Mouse (Mus musculus): ENCODE data around the gene Dolk. TPM values are rescaled to one million over a fixed set of nuclear protein-coding genes. Genes with fewer than 3 reads are reported as not detected.
A peak's percentile ranks its signal among the peaks of the same experiment; 100 is the strongest.

Gene Dolk
- polyA plus RNA-seq, 1 experiment from 2014 or later: 39.4 TPM

DNA sequence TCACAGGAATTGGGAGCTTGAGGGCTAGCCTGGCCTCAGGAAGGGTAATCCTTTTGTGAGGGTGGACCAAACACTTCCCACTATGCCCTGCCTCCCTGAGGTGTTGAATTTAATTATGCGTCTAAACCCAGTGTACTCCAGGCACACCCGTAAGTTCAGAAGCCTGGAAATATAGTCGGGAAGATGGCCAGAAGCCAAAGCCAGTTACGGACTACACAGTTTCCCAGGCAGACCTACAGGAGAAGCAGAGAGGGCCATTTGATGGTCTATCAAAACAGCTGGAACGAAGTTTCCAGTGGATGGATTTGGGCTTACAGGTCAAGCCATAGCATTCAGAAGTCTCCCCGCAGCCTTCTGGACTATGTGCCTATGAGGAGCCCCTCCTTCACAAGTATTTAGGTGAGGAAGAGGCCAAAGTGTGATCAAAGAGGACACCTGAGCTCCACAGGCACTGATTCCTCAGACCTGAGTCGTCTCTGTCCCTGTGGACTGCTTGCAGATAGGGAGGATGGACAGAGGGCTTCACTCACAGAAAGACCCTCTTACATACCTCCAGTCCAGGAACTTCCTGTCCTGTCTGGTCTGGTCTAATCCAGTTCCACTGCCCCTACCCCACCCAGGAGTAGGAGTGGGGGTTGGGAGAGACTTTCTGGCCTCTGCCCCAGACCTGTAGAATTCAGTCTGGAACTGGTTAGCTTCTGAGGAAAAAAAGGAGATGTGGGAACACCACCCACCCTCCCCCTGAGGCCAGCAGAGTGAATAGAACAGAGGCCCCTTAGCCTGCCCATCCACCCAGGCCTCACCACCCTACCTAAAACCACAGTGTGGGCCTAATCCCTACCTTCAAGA is 21.2 kb downstream of the Dolk start:
- H3K4me1 ChIP-seq (ENCODE audit: control insufficient read depth, insufficient read depth, low read length): peaks cover 6% of the 10 kb centered on the region; the same call in 1 of the 2 replicates
- peaks cover 22% of the 10 kb centered on the region for H3K36me3 ChIP-seq (ENCODE audit: control insufficient read depth, insufficient read depth, low read length)
- H3K27ac ChIP-seq (ENCODE audit: low read depth, low read length): no peak overlapping the region
- no peak overlapping the region for H3K4me3 ChIP-seq (ENCODE audit: low read depth, low read length)
- H3K4me2 ChIP-seq (ENCODE audit: low read depth, low read length): no peak overlapping the region
- H3K9me3 ChIP-seq (ENCODE audit: control insufficient read depth, low read length): no peaks in the 10 kb centered on the region
- no peak for ATAC-seq (ENCODE audit: low read depth)
- WGBS: 81% methylated on average over 7 of the region's 7 CpGs
- no peak overlapping the region for H3K9ac ChIP-seq (replicated peaks; ENCODE audit: low read depth, low read length)
- no peaks in the 10 kb centered on the region for H3K27me3 ChIP-seq (ENCODE audit: control insufficient read depth, insufficient read depth, low read length)

DNA sequence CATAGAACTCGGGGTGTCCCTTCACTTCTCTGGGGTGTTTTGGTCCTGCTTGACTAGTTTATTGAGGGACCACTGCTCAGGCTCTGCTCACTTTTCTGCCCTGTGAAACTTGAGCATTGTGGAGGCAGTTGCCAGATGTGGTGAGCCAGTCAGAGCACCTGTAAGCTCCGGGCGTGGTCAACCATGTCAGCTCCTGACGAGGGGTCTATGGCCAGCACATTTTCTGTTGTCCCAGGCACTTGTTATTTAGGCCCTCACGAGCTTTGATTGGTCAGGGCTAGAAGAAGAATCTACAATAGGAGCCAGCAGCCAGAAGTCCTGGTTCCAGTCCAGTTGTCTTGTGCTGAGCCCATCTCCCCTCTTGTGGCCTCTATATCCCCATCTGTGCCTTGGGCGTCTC is 22.3 kb downstream of the Dolk start:
- no peak for ATAC-seq (ENCODE audit: low read depth)
- Histone ChIP-seq H3K4me2 (ENCODE audit: low read depth, low read length) (no peak overlapping the region), H3K4me1 (ENCODE audit: control insufficient read depth, insufficient read depth, low read length) (peaks cover 6% of the 10 kb centered on the region; the same call in 1 of the 2 replicates), H3K9ac (replicated peaks; ENCODE audit: low read depth, low read length) (no peak overlapping the region), H3K27me3 (ENCODE audit: control insufficient read depth, insufficient read depth, low read length) (no peaks in the 10 kb centered on the region), H3K9me3 (ENCODE audit: control insufficient read depth, low read length) (no peaks in the 10 kb centered on the region), H3K4me3 (ENCODE audit: low read depth, low read length) (no peak overlapping the region), H3K27ac (ENCODE audit: low read depth, low read length) (no peak overlapping the region), H3K36me3 (ENCODE audit: control insufficient read depth, insufficient read depth, low read length) (peaks cover 25% of the 10 kb centered on the region)
- WGBS: 94% methylated on average over 6 of the region's 6 CpGs

DNA sequence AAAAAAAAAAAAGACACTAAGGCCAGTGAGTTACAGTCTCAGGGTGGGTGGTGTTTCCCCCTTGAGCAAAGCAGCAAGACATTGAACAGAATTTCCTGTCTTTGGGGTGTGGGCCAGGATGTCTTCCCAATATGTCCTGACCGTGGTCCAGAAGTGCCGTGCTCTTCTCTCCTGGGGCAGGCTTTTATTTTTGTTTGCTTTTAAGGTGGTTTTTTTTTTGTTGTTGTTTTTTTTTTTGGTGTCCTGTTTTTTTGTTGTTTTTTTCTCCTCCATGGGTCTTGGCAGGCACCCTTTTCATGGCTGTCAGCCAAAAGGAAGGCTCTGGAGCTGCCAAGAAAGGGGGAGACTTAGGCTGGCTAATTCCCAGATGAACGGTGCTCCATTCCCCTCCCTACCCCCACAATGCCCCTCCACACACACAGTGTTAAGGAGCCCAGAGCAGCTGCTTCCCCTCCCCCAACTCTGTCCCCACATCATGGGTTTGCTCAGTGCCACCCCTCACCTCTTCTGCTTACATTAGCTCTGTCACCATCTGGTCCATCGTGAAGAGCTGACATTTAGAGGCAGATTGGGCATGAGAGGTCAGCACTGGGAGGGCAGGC is 23.2 kb downstream of the Dolk start:
- no peak overlapping the region for H3K9ac ChIP-seq (replicated peaks; ENCODE audit: low read depth, low read length)
- H3K27ac ChIP-seq (ENCODE audit: low read depth, low read length): no peak overlapping the region
- peaks cover 6% of the 10 kb centered on the region; the same call in 1 of the 2 replicates for H3K4me1 ChIP-seq (ENCODE audit: control insufficient read depth, insufficient read depth, low read length)
- H3K36me3 ChIP-seq (ENCODE audit: control insufficient read depth, insufficient read depth, low read length): peaks cover 31% of the 10 kb centered on the region
- no peak overlapping the region for H3K4me3 ChIP-seq (ENCODE audit: low read depth, low read length)
- WGBS: 43% methylated on average over 4 of the region's 4 CpGs
- peak; percentile 80 for ATAC-seq (ENCODE audit: low read depth)
- H3K9me3 ChIP-seq (ENCODE audit: control insufficient read depth, low read length): no peaks in the 10 kb centered on the region
- H3K27me3 ChIP-seq (ENCODE audit: control insufficient read depth, insufficient read depth, low read length): no peaks in the 10 kb centered on the region
- no peak overlapping the region for H3K4me2 ChIP-seq (ENCODE audit: low read depth, low read length)

DNA sequence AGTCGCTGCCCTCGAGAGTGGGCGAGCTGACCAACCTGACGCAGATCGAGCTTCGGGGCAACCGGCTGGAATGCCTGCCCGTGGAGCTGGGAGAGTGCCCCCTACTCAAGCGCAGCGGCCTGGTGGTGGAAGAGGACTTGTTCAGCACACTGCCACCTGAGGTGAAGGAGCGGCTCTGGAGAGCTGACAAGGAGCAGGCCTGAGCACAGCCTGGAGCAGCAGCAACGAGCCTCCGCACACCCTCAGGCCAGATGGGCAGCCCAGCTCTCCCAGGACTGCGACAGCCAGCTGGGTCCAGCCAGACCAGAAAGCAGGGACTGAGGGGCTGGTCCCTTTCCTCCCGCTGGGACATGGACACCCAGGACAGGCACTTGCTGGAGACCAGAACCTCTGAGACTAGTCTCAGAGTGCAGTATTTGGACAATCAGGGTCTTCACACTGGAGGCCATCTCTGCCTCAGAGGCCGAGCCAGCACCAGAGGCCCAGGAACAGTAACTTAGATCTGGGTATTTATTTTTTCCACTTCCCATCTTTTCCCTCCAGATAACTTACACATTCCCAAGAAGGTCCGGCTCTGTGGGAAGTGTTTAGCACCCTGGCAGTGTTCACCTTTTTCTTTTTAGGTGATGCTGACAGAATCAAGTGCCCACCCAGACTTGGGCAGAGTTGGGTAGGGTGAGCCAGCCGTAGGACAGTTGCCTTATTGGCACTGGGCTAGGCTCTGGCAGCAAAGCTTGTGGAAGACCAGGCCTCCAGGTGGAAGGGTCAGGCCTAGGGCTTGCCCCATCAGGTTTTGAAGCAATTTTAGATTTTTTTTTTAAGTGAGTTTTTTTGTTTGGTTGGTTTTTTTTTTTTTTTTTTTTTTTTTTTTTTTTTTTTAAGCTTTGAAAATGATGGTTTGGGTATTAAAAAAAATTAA is 24.0 kb downstream of the Dolk start:
- 86% methylated on average over 18 of the region's 18 CpGs for WGBS
- no peak overlapping the region for H3K4me3 ChIP-seq (ENCODE audit: low read depth, low read length)
- H3K36me3 ChIP-seq (ENCODE audit: control insufficient read depth, insufficient read depth, low read length): peaks cover 38% of the 10 kb centered on the region
- H3K4me1 ChIP-seq (ENCODE audit: control insufficient read depth, insufficient read depth, low read length): peaks cover 6% of the 10 kb centered on the region; the same call in 1 of the 2 replicates
- ATAC-seq (ENCODE audit: low read depth): no peak
- H3K9me3 ChIP-seq (ENCODE audit: control insufficient read depth, low read length): no peaks in the 10 kb centered on the region
- H3K27me3 ChIP-seq (ENCODE audit: control insufficient read depth, insufficient read depth, low read length): no peaks in the 10 kb centered on the region
- H3K9ac ChIP-seq (replicated peaks; ENCODE audit: low read depth, low read length): no peak overlapping the region
- no peak overlapping the region for H3K4me2 ChIP-seq (ENCODE audit: low read depth, low read length)
- no peak overlapping the region for H3K27ac ChIP-seq (ENCODE audit: low read depth, low read length)

DNA sequence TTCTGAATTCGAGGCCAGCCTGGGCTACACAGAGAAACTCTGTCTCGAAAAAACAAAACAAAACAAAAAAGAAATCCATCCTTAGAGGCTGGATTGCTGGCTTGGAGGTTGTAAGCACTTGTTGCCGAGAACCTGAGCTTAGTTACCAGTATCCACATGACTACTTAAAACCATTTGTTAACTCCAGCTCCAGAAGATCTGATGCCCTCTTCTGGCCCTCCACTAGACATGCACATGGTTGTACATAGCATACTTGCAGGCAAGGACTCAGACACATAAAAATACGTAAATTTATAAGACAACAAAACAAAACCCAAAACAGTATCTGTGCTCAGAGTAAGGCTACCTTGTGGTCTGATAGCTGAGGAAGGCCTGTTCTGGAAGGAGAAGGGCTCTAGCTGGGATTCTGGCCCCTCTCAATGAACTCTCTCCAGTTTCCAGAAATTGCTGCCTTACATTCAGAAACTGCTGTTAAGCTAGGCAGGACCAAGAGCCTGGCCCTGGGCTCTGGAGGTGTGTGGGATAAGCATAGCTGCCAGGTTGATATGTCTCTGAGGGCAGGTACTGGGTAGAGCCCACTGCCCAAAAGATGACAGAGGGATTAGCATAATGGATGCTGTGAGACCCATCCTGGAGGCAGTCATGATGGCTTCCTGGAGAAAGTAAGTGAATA is 24.9 kb downstream of the Dolk start:
- Histone ChIP-seq H3K9ac (replicated peaks; ENCODE audit: low read depth, low read length) (no peak overlapping the region), H3K4me1 (ENCODE audit: control insufficient read depth, insufficient read depth, low read length) (peaks cover 6% of the 10 kb centered on the region; the same call in 1 of the 2 replicates), H3K4me2 (ENCODE audit: low read depth, low read length) (no peak overlapping the region), H3K27ac (ENCODE audit: low read depth, low read length) (no peak overlapping the region), H3K27me3 (ENCODE audit: control insufficient read depth, insufficient read depth, low read length) (no peaks in the 10 kb centered on the region), H3K9me3 (ENCODE audit: control insufficient read depth, low read length) (no peaks in the 10 kb centered on the region), H3K4me3 (ENCODE audit: low read depth, low read length) (no peak overlapping the region), H3K36me3 (ENCODE audit: control insufficient read depth, insufficient read depth, low read length) (peaks cover 48% of the 10 kb centered on the region)
- ATAC-seq (ENCODE audit: low read depth): no peak
- WGBS: 94% methylated on average over 4 of the region's 4 CpGs

DNA sequence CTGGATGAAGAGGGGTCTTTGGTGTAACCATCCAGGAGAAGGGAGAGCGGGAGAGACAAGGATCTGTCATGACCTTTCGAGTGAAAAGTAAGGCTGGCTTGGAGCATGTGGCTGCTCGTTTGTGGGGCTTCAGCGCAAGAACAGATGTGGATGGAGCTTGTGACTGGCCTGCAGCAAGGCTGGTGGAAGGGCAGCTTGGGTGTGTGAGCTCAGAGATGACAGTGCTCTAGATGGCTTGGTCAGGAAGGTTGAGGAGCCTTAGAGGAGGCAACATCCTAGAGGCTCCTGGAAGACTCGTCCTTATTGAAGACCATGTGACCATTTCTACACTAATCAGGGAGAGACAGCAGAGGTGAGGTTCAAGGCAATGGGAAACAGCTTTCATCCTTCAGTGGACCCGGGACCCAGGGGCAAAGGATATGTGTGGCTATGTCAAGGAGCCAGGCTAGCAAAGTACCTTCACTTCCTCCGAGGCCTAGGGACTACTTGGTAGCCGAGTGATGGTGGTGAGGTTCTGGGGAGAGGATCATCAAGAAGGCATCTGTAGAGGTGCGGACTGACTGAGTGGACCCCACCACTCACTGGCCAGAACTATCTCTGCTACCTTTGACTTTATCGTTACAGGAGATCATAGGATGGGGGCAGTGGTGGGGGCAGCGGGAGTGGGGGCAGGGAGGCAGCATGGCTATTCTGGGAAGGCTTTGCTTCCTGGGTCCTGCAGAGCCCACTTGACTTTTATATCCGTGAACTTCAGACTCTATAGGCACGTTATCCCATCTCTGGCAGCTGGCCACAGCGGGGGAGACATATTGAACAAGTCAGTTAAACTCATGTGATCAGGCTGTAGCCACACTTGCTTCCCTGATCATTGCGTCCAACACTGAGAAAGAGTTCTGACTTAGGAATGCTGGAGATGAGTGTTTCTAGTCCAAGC is 26.7 kb downstream of the Dolk start:
- no peak overlapping the region for H3K4me2 ChIP-seq (ENCODE audit: low read depth, low read length)
- 91% methylated on average over 15 of the region's 15 CpGs for WGBS
- H3K4me1 ChIP-seq (ENCODE audit: control insufficient read depth, insufficient read depth, low read length): 0 out of 2 replicates have a peak, but pooled peaks cover 3% of the 10 kb centered on the region
- no peaks in the 10 kb centered on the region for H3K9me3 ChIP-seq (ENCODE audit: control insufficient read depth, low read length)
- no peak overlapping the region for H3K9ac ChIP-seq (replicated peaks; ENCODE audit: low read depth, low read length)
- peaks cover 61% of the 10 kb centered on the region for H3K36me3 ChIP-seq (ENCODE audit: control insufficient read depth, insufficient read depth, low read length)
- H3K27me3 ChIP-seq (ENCODE audit: control insufficient read depth, insufficient read depth, low read length): no peaks in the 10 kb centered on the region
- ATAC-seq (ENCODE audit: low read depth): no peak
- H3K27ac ChIP-seq (ENCODE audit: low read depth, low read length): no peak overlapping the region
- H3K4me3 ChIP-seq (ENCODE audit: low read depth, low read length): no peak overlapping the region

DNA sequence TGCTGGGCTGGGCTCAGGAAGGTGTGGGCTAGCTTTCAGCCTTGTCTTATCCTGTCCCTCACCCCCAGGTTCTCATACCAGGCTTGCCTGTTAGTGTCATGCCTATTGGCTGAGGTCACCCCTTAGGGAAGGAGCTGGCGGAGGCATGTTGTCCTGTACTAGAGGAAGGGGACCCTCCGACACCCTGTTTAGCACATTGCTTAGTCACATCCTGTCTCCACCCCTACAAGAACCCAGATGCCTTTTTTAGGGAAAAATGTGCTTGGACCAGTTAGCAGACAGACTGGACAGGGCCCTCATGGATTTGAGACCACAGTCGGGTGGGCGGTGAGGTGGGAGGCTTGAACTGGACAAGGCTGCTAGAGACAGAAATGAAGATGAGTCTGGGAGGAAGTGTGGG is 27.5 kb downstream of the Dolk start:
- WGBS: 97% methylated on average over 4 of the region's 4 CpGs
- ATAC-seq (ENCODE audit: low read depth): no peak
- Histone ChIP-seq H3K4me3 (ENCODE audit: low read depth, low read length) (no peak overlapping the region), H3K36me3 (ENCODE audit: control insufficient read depth, insufficient read depth, low read length) (peaks cover 57% of the 10 kb centered on the region), H3K27me3 (ENCODE audit: control insufficient read depth, insufficient read depth, low read length) (no peaks in the 10 kb centered on the region), H3K9me3 (ENCODE audit: control insufficient read depth, low read length) (no peaks in the 10 kb centered on the region), H3K27ac (ENCODE audit: low read depth, low read length) (no peak overlapping the region), H3K9ac (replicated peaks; ENCODE audit: low read depth, low read length) (no peak overlapping the region), H3K4me1 (ENCODE audit: control insufficient read depth, insufficient read depth, low read length) (0 out of 2 replicates have a peak, but pooled peaks cover 3% of the 10 kb centered on the region), H3K4me2 (ENCODE audit: low read depth, low read length) (no peak overlapping the region)
